Mouse (Mus musculus) heart, adult 2 months (tissue): Measurements from ENCODE around the gene Mex3d.

ENCODE experiments used
- CTCF ChIP-seq: fragments of 200-600 bp; IDR thresholded peaks from 2 replicates; pipeline ENCODE4 v1.8.1; 2022; ENCODE audit warnings: antibody characterized with exemption, mild to moderate bottlenecking, moderate library complexity
- EP300 ChIP-seq: fragments of 200-500 bp; IDR thresholded peaks from 2 replicates; pipeline ENCODE4 v1.6.1; 2011; ENCODE audit warnings: low read depth, low read length, control low read depth; ENCODE audit not compliant: insufficient read depth
- POLR2A ChIP-seq: fragments of 200-500 bp; IDR thresholded peaks from 2 replicates; pipeline ENCODE4 v1.6.1; 2011; ENCODE audit warnings: mild to moderate bottlenecking, low read depth, low read length, control low read depth; ENCODE audit not compliant: insufficient read depth

- no peak for TF ChIP-seq POLR2A
- TF ChIP-seq CTCF = no peak
- TF ChIP-seq EP300 = no peak
Measured at GRCm38 (mm10) chr10:80432936-80433512, 45.6 kb upstream of the Mex3d start.
